Mouse (Mus musculus) cerebellum, postnatal 14 days (tissue): ENCODE data around the gene Rsu1.

ENCODE experiments used
- DNase-seq, 2 experiments: peaks; one replicate each; pipeline ENCODE4 v3.0.0; 2021; ENCODE audit warnings: mixed read lengths in 2 of 2

Rsu1 gene

GRCm38 (mm10) chr2:13145245-13145644 is 126.0 kb downstream of the Rsu1 start:
- DNase-seq: no peak

- no peak for DNase-seq
These were observed 136.3 kb downstream of the Rsu1 start for GRCm38 (mm10) chr2:13134890-13135289.

GRCm38 (mm10) chr2:13132841-13133240 is 138.4 kb downstream of the Rsu1 start:
- no peak for DNase-seq

DNA sequence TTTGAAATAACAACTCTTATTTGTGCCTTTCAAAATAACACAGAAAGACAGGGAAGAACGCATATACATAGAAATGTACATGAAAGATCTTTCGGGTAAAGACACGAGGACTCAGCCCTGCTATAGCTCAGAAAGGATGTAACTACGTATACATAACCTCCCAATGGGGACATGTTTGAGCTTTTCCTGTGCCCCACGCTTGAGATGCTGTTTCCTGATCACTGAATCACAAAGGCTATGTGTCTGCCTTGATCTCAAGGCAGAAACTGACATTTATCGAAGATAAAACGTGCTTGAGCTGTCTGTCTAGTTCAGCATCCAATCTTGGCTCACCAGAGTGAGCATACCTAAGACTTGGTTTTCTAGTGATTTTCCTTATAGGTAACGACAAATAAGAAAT is 138.8 kb downstream of the Rsu1 start:
- no peak for DNase-seq

- peak in 1 of 2 experiments; percentile 2 for DNase-seq
These were observed 141.4 kb downstream of the Rsu1 start for GRCm38 (mm10) chr2:13129859-13130258.

DNA sequence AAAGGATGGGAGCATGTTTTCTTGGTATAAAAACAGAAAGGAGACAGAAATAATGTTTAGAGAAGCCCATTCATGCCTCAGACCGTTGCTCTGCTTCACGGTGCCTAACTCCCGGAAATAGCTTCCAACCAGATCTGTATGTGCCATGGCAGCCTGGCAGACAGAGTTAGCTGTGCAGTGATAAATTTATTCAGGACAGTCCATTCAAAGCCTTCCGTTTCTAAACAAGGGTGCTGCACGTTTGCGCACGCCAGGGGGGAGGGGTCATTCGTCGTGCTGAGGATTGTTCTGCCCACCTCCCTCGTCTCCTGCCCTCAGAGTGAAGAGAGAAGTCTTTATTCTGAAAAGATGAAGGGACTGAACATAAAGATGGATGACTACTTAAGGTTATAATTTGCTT is 141.9 kb downstream of the Rsu1 start:
- DNase-seq: peak; percentile 4 to 10

DNA sequence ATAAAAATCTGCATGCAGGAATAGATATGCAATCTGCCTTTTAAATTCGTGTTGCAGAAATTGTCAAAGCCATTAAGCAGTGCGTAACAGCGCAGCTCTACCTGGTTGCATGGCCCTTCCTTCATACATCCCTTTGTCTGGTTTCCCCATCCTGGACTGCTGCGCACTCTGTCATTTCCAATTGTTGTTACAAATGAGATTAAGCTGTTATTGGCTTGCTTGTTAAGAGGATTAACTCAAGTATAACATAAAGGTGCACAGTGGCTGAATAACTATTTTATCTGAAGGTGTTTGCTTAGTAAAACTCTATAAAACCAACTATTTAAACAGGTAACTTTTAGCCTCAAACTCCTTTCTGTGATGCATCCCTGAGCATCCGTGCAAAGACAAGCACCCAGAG is 150.8 kb downstream of the Rsu1 start:
- no peak for DNase-seq

GRCm38 (mm10) chr2:13117896-13118295 is 153.3 kb downstream of the Rsu1 start:
- DNase-seq: no peak

DNA sequence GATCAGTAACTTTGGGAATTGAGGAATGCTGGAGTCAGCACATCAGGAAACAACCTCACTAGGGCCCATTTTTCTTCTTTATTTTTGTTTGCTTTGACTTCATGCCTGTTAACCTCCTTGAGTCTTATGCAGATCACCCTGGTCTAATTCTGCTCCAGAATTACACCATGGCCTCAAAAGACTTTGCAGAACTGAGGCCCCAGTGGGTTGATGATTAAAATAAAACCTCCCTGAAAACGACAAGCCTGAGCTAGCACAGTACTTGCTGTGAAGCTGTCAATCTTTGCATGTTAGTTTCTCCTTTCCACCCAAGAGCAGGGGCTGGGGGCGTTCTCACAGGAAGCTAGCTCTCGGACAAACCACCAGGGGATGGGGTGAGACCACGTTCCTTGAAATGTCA is 164.7 kb downstream of the Rsu1 start:
- DNase-seq: no peak

DNA sequence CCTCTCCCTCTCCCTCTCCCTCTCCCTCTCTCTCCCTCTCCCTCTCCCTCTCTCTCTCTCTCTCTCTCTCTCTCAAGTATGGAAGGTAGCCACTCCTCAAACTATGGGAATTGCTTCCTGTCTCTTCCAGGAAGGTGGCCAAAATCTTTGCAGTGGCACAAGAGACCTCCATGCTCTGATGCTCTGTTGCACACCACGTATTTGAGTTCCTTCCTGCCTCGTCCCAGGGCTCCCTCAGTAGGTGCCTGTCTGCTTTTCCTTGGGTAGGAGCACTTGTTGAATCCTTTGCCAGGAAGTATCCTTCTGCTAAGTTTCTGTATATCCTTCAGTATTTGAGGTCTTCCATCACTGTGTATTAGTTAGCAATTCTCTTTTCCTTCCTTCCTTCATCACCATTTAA is 166.8 kb downstream of the Rsu1 start:
- no peak for DNase-seq

GRCm38 (mm10) chr2:13103797-13104200 is 167.4 kb downstream of the Rsu1 start:
- no peak for DNase-seq

DNA sequence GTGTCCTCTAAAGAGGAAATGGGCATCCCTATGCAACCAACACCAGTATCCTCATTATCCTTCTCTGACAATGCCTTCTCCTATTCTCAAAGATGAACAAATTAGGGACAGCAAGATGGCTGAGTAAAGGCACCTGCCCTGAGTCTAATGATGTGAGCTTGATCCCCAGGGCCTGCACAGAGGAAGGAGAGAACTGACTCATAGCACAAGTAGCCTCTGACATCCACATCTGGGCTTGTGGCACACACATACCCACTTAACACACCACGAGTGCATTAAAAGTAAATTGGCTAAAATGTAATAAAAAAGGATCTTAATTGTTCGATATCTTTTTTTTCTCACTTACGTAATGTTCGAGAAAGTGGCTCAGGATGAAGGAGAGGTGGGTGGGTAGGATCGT is 177.2 kb downstream of the Rsu1 start:
- DNase-seq: no peak

- DNase-seq: no peak
These were observed 177.6 kb downstream of the Rsu1 start for GRCm38 (mm10) chr2:13093570-13093969.

DNA sequence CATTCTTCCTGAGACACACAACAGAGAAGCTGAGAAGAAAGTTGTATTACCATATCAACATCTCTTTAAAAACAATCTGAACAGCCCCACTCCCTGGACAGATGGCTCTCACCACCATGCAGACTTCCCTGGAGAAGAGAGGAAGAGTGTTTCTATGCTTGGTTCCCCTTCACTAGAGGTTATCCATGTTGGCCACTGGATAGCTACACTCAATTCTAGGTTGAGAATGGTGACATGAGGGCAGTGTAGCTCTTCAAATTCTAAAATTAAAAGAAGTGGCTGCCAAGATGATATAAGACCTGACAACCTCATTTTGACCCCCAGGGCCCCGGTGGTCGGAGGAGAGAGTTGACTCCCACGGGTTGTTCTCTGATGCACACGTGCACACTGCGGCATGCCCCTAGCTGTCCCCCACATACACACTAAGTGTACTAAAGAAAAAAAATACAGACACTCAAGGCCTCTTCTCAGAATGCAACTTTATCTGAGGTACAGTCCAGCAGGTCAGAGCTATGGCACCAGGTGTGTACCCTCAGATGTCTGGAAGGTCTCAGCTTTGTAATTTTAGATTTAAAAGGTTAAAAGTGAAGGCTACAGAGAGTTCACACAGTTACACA is 179.7 kb downstream of the Rsu1 start:
- DNase-seq: no peak

DNA sequence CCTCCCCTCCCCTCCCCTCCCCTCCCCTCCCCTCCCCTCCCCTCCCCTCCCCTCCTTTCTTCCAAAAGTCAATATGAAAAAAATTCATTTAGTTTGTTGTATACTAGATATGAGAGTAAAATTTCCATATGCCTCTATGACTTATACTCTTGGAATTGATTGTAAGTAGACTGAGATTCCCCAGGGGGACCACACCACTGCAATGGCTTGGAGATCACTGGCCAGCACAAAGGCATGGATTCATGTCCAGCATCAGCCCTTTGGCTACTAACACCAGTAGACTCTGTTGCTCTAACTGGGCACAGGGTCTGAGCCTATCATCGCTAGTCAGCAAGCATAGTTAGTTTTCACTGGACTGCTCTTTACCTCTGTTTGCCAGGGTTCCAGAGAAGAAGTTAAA is 180.4 kb downstream of the Rsu1 start:
- no peak for DNase-seq

- DNase-seq: peak; percentile 22 to 39
These were observed 181.4 kb downstream of the Rsu1 start for GRCm38 (mm10) chr2:13089861-13090260.

- DNase-seq: peak in 1 of 2 experiments; percentile 12
These were observed 182.9 kb downstream of the Rsu1 start for GRCm38 (mm10) chr2:13088266-13088665.

- DNase-seq: no peak
These were observed 183.4 kb downstream of the Rsu1 start for GRCm38 (mm10) chr2:13087811-13088210.

DNA sequence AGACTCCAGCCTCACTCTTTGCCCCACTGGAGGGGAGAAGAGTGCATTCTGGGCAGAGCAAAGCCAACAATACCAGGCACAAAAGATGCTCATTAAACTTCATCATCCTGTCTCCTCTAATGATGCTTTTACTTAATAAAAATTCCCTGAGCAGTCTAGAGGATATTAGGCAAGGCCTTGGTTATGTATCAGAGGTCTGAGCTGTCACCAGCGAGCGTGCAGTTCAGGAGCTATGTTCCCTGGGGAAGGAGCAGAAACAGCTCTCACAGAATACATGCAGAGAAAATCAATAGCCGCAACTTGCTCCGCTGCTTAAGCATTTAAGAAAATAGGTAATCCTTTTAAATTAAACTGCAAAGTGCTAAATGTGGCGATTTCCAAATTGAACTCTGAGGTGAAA is 187.0 kb downstream of the Rsu1 start:
- DNase-seq: no peak

DNA sequence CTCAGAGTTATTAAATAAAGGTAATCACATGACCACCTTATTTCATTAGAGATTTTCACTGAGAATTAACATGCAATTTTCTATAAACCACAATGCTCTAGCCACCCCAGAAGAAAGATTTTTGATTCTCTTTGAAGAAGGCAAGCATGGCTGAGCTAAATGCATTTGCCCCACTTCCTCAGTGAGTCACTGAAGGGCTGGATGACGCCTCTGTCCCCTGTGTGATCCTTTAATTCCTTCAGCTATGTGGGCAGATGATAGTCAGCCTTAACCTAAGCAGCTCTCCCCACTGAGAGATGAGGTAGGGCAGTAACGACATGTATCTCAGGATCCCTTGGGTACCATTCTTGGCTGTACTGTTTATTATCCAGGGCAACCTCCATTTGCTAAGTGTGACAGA is 190.7 kb downstream of the Rsu1 start:
- DNase-seq: no peak

GRCm38 (mm10) chr2:13072243-13072642 is 199.0 kb downstream of the Rsu1 start:
- no peak for DNase-seq

DNA sequence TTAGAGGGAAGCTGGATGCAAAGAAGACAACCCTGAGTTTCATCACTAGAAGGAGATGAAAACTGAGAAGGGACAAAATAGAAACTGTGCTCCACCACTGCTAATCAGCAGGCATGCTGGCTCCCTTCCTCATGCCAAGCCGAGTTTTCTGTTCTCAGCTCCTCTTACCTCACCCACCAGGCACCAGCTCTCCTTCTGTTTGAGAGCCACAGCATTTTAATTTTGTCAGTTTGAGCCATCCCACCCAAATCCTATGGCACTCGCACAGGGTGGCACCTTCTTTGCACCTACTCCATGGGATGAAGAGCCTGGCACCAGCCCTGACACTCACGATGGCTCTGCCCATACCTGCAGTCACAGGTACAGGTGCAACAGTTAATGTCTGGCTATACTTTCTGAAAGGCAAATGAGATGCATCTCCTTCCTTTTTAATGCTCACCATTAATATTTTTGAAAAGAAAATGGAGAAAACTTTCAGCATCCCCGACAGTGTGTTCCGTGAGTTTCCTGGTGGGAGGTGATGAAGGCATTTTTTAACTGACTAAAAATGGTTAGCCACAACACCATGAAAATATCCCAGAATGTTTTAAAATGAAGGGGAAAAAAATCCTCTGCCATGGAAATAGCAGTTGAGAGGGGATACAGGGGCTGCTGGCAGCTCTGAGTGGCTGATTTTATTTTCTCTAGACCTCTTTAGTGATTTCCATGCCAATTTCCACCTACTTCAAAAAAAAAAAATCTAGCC is 210.6 kb downstream of the Rsu1 start:
- DNase-seq: no peak

GRCm38 (mm10) chr2:13048649-13049048 is 222.6 kb downstream of the Rsu1 start:
- no peak for DNase-seq

GRCm38 (mm10) chr2:13044555-13044954 is 226.7 kb downstream of the Rsu1 start:
- DNase-seq: no peak

DNA sequence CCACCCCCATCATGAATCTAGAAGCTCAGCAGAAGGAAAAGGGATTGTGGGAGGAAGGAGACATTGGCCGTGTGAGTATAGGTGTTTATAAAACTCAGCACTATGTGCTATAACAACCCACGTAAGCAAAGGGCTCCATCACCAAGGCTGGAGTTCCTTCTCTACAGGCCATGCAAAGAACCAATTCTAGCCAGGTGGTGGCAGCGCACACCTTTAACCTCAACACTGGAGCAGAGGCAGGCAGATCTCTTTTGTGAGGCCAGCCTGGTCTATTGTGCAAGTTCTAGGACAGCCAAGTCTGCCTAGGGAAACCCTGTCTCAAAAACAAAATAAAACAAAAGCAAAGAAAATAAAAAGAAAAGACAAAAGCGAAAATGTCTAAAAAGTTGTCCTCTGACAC is 231.4 kb downstream of the Rsu1 start:
- DNase-seq: no peak
